Mouse (Mus musculus): ENCODE measurements around the gene Slc25a34. TPM values are rescaled to one million over a fixed set of nuclear protein-coding genes. Genes with fewer than 3 reads are reported as not detected.

The Slc25a34 gene
- total and polyA plus RNA-seq, 2 experiments from 2014 or later, result 2.1 to 10.6 TPM

DNA sequence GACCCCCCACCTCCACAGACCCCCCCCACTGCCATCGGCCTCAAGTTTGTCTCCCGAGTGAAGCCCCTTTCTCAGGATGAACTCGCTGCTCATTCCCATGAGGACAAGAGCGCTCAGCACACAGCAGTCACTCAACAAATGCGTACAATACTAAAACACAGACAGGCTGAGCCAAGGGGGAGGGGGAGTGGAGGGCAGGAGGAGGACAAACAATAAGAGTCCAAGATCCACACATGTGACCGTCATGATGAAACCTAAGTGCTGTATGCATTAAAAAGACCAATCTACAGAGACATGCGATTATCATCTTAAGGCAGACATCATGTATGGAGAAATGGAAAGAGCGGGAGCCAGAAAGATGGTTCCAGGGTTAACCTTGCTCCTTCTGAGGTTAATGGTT, 33.3 kb upstream of the Slc25a34 start:
- H3K9me3 ChIP-seq (ENCODE audit: low read length), result no peaks in the 10 kb centered on the region
- ATAC-seq (ENCODE audit: low FRiP score), result no peak
- WGBS, result 59% methylated on average over 8 of the region's 8 CpGs

DNA sequence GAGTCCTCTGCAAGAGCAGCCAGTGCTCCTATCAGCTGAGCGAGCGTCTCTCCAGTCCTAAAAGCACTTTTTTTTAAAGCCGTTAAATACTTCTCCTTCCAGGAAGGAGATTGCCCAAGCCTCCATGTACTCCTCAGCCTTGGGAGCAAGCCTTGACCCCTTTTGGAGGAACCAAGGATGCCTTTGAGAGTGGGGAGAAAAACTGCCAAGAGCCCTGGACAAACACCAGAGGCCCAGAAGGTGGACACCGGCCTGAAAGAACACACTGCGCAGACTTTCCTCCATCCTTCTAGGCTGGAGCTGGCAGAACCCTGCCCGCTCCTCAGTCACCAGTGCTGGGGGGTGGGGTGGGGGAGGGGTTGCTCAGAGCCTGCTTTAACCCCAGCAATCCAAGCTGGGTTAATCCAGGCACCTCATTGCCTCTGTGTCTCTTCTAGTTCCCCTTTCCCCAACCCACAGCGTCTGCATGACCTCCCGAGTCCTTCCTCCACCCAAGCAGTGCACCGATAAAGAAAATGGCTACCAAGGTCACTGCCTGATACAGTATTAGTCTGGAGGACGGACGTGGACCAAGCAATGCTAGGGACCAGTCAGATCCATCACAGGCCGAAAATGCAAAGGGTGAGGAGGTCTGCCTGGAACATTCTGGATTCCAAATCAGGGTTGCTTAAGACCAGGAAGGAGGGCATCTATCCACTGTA, 32.4 kb upstream of the Slc25a34 start:
- no peak for ATAC-seq (ENCODE audit: low FRiP score)
- Histone ChIP-seq H3K4me1 (ENCODE audit: insufficient read depth, low read length) (no peaks in the 10 kb centered on the region), H3K9ac (replicated peaks; ENCODE audit: low read length, poor library complexity, severe bottlenecking) (no peak overlapping the region), H3K9me3 (ENCODE audit: low read length) (no peaks in the 10 kb centered on the region), H3K27ac (ENCODE audit: low read depth, low read length) (no peak overlapping the region), H3K27me3 (ENCODE audit: insufficient read depth, low read length) (no peaks in the 10 kb centered on the region), H3K4me3 (ENCODE audit: low read depth, low read length) (no peak overlapping the region), H3K36me3 (ENCODE audit: insufficient read depth, low read length) (peaks cover 23% of the 10 kb centered on the region), H3K4me2 (ENCODE audit: low read depth, low read length, poor library complexity, severe bottlenecking) (no peak overlapping the region)
- no peak for TF ChIP-seq CTCF (IDR thresholded peaks at IDR 0.05)
- no peak for DNase-seq (ENCODE audit: low spot score)
- WGBS, result 88% methylated on average over 12 of the region's 12 CpGs

More for the DNA sequence above, 33.3 kb upstream of the Slc25a34 start:
- no peak overlapping the region for H3K4me3 ChIP-seq (ENCODE audit: low read depth, low read length)
- no peak for DNase-seq (ENCODE audit: low spot score)
- H3K36me3 ChIP-seq (ENCODE audit: insufficient read depth, low read length), result peaks cover 21% of the 10 kb centered on the region
- TF ChIP-seq CTCF (IDR thresholded peaks at IDR 0.05), result no peak
- H3K27me3 ChIP-seq (ENCODE audit: insufficient read depth, low read length), result no peaks in the 10 kb centered on the region
- peak overlapping the region; percentile 32; the same call in 1 of the 2 replicates for H3K27ac ChIP-seq (ENCODE audit: low read depth, low read length)
- H3K4me1 ChIP-seq (ENCODE audit: insufficient read depth, low read length), result no peaks in the 10 kb centered on the region
- H3K4me2 ChIP-seq (ENCODE audit: low read depth, low read length, poor library complexity, severe bottlenecking), result no peak overlapping the region
- H3K9ac ChIP-seq (replicated peaks; ENCODE audit: low read length, poor library complexity, severe bottlenecking), result no peak overlapping the region

DNA sequence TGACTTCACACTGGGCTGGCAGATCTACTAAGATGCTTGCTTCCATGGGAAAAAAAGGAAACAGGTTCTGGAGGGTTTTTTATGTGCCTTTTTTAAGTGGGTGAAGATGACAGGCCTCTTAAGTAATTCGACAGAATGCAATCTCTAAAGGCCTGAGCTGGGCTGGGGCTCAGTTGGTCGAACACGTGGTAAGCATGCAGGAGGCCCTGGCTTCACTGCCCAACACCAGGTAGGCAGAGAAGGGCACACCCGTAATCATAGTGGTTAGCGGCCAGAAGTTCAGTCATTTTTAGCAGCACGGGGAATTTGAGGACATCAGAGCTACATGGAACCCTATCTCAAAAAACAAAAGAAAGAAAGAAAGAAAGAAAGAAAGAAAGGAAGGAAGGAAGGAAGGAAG, 30.9 kb upstream of the Slc25a34 start:
- Histone ChIP-seq H3K9me3 (ENCODE audit: low read length) (no peaks in the 10 kb centered on the region), H3K4me1 (ENCODE audit: insufficient read depth, low read length) (no peaks in the 10 kb centered on the region), H3K4me3 (ENCODE audit: low read depth, low read length) (no peak overlapping the region), H3K4me2 (ENCODE audit: low read depth, low read length, poor library complexity, severe bottlenecking) (no peak overlapping the region), H3K27ac (ENCODE audit: low read depth, low read length) (peak overlapping the region; percentile 43; the same call in 1 of the 2 replicates), H3K36me3 (ENCODE audit: insufficient read depth, low read length) (peaks cover 20% of the 10 kb centered on the region), H3K9ac (replicated peaks; ENCODE audit: low read length, poor library complexity, severe bottlenecking) (no peak overlapping the region), H3K27me3 (ENCODE audit: insufficient read depth, low read length) (no peaks in the 10 kb centered on the region)
- DNase-seq (ENCODE audit: low spot score) (no peak), ATAC-seq (ENCODE audit: low FRiP score) (no peak)
- TF ChIP-seq CTCF (IDR thresholded peaks at IDR 0.05), result no peak
- WGBS, result 94% methylated on average over 6 of the region's 6 CpGs

DNA sequence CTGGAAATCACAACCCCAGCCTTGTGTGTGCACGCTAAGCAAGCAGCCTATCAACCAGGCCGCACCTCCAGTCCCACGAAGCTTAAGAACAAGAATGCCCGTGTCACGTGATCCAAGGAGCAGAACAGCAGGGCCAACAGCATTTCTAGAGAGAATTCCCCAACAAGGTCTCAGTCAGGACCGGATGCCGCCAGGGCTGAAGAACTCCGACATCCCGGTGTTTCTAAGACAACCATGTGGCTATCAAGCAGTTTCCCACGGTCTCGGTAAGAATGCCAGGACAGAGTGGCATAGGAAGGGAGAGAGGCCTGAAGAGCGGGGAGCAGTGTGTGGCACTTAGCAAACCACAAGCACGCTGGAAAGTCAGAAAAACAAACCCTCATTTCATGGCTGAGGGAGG, 30.2 kb upstream of the Slc25a34 start:
- H3K27ac ChIP-seq (ENCODE audit: low read depth, low read length), result no peak overlapping the region
- 81% methylated on average over 13 of the region's 13 CpGs for WGBS
- H3K27me3 ChIP-seq (ENCODE audit: insufficient read depth, low read length), result no peaks in the 10 kb centered on the region
- DNase-seq (ENCODE audit: low spot score) (peak; percentile 42), ATAC-seq (ENCODE audit: low FRiP score) (peak; percentile 52; the same call in 1 of the 2 replicates)
- no peaks in the 10 kb centered on the region for H3K4me1 ChIP-seq (ENCODE audit: insufficient read depth, low read length)
- H3K9ac ChIP-seq (replicated peaks; ENCODE audit: low read length, poor library complexity, severe bottlenecking), result no peak overlapping the region
- no peak for TF ChIP-seq CTCF (IDR thresholded peaks at IDR 0.05)
- no peak overlapping the region for H3K4me3 ChIP-seq (ENCODE audit: low read depth, low read length)
- H3K36me3 ChIP-seq (ENCODE audit: insufficient read depth, low read length), result peaks cover 18% of the 10 kb centered on the region
- no peaks in the 10 kb centered on the region for H3K9me3 ChIP-seq (ENCODE audit: low read length)
- H3K4me2 ChIP-seq (ENCODE audit: low read depth, low read length, poor library complexity, severe bottlenecking), result no peak overlapping the region

DNA sequence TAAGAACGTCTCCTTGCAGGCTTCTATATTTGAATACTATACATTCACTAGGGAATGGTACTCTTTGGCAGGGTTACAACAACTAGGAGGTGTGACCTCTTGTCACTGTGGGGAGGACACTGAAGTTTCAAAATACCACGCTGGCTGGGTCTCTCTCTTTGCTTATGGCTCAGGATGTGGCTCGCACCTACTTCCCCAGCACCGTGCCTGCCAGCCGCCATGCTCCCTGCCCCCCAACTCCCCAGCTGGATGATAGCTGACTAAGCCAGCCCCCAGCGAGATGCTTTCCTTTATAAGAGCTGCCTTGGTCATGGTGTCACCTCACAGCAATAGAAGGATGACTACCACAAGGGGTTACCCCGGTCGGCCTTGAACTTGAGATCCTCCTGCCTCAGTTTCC, 29.4 kb upstream of the Slc25a34 start:
- H3K27ac ChIP-seq (ENCODE audit: low read depth, low read length), result no peak overlapping the region
- H3K27me3 ChIP-seq (ENCODE audit: insufficient read depth, low read length), result no peaks in the 10 kb centered on the region
- H3K4me1 ChIP-seq (ENCODE audit: insufficient read depth, low read length), result no peaks in the 10 kb centered on the region
- no peak overlapping the region for H3K4me2 ChIP-seq (ENCODE audit: low read depth, low read length, poor library complexity, severe bottlenecking)
- no peaks in the 10 kb centered on the region for H3K9me3 ChIP-seq (ENCODE audit: low read length)
- DNase-seq (ENCODE audit: low spot score) (no peak), ATAC-seq (ENCODE audit: low FRiP score) (no peak)
- TF ChIP-seq CTCF (IDR thresholded peaks at IDR 0.05), result no peak
- no peak overlapping the region for H3K4me3 ChIP-seq (ENCODE audit: low read depth, low read length)
- 95% methylated on average over 8 of the region's 8 CpGs for WGBS
- no peak overlapping the region for H3K9ac ChIP-seq (replicated peaks; ENCODE audit: low read length, poor library complexity, severe bottlenecking)
- peaks cover 15% of the 10 kb centered on the region for H3K36me3 ChIP-seq (ENCODE audit: insufficient read depth, low read length)

DNA sequence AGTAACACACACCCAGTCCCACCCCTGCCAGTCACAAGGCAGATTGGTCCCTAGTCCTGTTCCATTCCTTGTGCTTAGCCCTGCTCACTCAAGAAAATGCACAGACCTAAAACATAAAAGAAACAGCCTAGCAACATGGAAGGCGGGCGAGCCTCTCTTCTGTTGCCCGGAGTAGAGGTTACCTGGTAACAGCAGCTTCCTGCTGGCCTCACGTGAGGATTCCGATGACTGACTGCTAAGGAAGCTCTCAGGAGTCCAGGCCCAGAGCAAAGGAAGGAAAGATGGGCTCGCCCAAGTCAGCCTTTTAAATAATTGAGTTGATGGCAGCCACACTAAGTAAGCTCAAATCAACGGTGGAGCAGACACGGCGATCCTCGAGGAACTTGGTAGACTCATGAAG, 28.3 kb upstream of the Slc25a34 start:
- H3K27ac ChIP-seq (ENCODE audit: low read depth, low read length), result no peak overlapping the region
- no peak for TF ChIP-seq CTCF (IDR thresholded peaks at IDR 0.05)
- H3K4me1 ChIP-seq (ENCODE audit: insufficient read depth, low read length), result no peaks in the 10 kb centered on the region
- no peaks in the 10 kb centered on the region for H3K27me3 ChIP-seq (ENCODE audit: insufficient read depth, low read length)
- no peak overlapping the region for H3K9ac ChIP-seq (replicated peaks; ENCODE audit: low read length, poor library complexity, severe bottlenecking)
- no peak overlapping the region for H3K4me3 ChIP-seq (ENCODE audit: low read depth, low read length)
- ATAC-seq (ENCODE audit: low FRiP score) (no peak), DNase-seq (ENCODE audit: low spot score) (no peak)
- peaks cover 13% of the 10 kb centered on the region for H3K36me3 ChIP-seq (ENCODE audit: insufficient read depth, low read length)
- WGBS, result 76% methylated on average over 10 of the region's 10 CpGs
- no peak overlapping the region for H3K4me2 ChIP-seq (ENCODE audit: low read depth, low read length, poor library complexity, severe bottlenecking)
- H3K9me3 ChIP-seq (ENCODE audit: low read length), result no peaks in the 10 kb centered on the region
